Mouse (Mus musculus): ENCODE data around the gene Med12l.

GRCm38 (mm10) chr3:59260745-59261144, 255.1 kb downstream of the Med12l start:
- TF ChIP-seq CTCF (IDR thresholded peaks at IDR 0.05; ENCODE audit: borderline replicate concordance, insufficient read depth, low read depth, low read length) (no peak), POLR2A (IDR thresholded peaks at IDR 0.05; ENCODE audit: borderline replicate concordance, insufficient read depth, low read length) (no peak)

Measured in cerebellum, adult 2 months (tissue).